Mouse (Mus musculus): ENCODE data around the gene Dnm3. TPM values are rescaled to one million over a fixed set of nuclear protein-coding genes. Genes with fewer than 3 reads are reported as not detected.

The Dnm3 gene
- polyA plus RNA-seq, 1 experiment from 2014 or later = 3.3 TPM

DNA sequence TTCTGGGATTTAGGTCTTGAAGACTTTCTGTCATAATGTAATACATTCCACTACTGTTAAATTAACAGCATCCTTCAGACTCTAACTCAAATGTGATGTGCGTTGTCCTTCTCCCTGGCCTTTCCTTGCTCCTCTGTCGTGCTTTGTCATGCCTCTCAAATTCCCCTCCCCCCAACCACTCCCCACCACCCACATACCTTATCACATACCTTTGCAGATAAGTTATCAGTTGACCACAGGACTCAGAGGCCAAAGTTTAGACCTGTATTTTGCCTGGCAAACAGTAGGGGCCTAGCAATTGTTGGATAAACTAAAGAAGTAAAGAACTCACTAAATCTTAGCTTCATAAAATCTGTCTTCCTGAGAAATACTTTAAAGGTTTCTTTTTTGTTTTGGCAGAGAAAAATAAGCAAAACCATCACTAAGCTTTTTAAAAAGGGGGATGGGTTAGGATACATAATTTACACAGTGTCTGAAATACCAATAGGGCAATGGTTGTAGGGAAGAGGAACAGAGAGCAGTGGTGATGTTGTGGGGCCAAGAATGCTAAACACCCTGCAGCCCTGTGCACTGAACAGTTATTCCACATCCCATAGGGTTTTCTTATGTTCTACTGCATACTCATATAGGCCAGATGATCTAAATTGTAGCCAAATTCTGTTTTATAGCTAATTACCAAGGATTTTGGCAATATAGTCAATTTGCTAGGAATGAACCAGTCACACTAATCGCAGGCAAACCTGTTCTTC is 28.5 kb downstream of the Dnm3 start:
- H3K4me1 ChIP-seq (replicated peaks; ENCODE audit: control insufficient read depth, insufficient read depth, low read length) = no peaks in the 10 kb centered on the region
- H3K36me3 ChIP-seq (ENCODE audit: control insufficient read depth, insufficient read depth, low read length) = no peaks in the 10 kb centered on the region
- ATAC-seq (replicated peaks; ENCODE audit: low FRiP score) (peak; percentile 54), DNase-seq (ENCODE audit: low spot score) (no peak)
- H3K9me3 ChIP-seq (ENCODE audit: control insufficient read depth, low read length) = no peaks in the 10 kb centered on the region
- no peaks in the 10 kb centered on the region for H3K27me3 ChIP-seq (replicated peaks; ENCODE audit: control insufficient read depth, insufficient read depth, low read length)
- H3K27ac ChIP-seq (ENCODE audit: low read depth, low read length) = no peak overlapping the region
- WGBS = 46% methylated on average over 3 of the region's 3 CpGs
- no peak overlapping the region for H3K4me2 ChIP-seq
- H3K9ac ChIP-seq (ENCODE audit: low read depth, low read length) = no peak overlapping the region
- no peak overlapping the region for H3K4me3 ChIP-seq (ENCODE audit: low read depth, low read length)

GRCm38 (mm10) chr1:162444805-162445204 is 33.0 kb downstream of the Dnm3 start:
- ATAC-seq (replicated peaks; ENCODE audit: low FRiP score) (no peak), DNase-seq (ENCODE audit: low spot score) (no peak)
- Histone ChIP-seq H3K27ac (ENCODE audit: low read depth, low read length) (no peak overlapping the region), H3K36me3 (ENCODE audit: control insufficient read depth, insufficient read depth, low read length) (no peaks in the 10 kb centered on the region), H3K4me3 (ENCODE audit: low read depth, low read length) (no peak overlapping the region), H3K9ac (ENCODE audit: low read depth, low read length) (no peak overlapping the region), H3K27me3 (replicated peaks; ENCODE audit: control insufficient read depth, insufficient read depth, low read length) (no peaks in the 10 kb centered on the region), H3K9me3 (ENCODE audit: control insufficient read depth, low read length) (no peaks in the 10 kb centered on the region), H3K4me1 (replicated peaks; ENCODE audit: control insufficient read depth, insufficient read depth, low read length) (no peaks in the 10 kb centered on the region), H3K4me2 (no peak overlapping the region)
- WGBS = 61% methylated on average over 8 of the region's 8 CpGs

DNA sequence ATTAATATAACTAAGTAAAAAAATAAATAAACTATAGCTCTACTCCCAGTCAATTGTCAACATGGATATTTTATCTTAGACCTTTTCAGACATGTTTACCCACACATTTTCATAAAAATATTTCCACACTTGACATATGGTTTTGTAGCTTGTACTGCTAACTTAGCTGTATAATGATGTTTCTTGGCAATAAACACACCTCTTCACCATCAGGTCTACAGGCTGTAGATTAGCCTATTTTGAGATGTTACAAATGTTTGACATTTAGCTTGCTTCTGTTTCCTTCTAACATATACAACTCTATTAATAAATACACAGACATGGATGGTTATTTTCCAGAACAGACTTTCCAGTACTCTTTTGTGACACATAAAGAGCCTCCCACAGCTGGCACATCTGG is 38.3 kb downstream of the Dnm3 start:
- Histone ChIP-seq H3K4me3 (ENCODE audit: low read depth, low read length) (no peak overlapping the region), H3K27me3 (replicated peaks; ENCODE audit: control insufficient read depth, insufficient read depth, low read length) (no peaks in the 10 kb centered on the region), H3K4me2 (no peak overlapping the region), H3K9ac (ENCODE audit: low read depth, low read length) (no peak overlapping the region), H3K27ac (ENCODE audit: low read depth, low read length) (no peak overlapping the region), H3K9me3 (ENCODE audit: control insufficient read depth, low read length) (no peaks in the 10 kb centered on the region), H3K36me3 (ENCODE audit: control insufficient read depth, insufficient read depth, low read length) (no peaks in the 10 kb centered on the region), H3K4me1 (replicated peaks; ENCODE audit: control insufficient read depth, insufficient read depth, low read length) (no peaks in the 10 kb centered on the region)
- DNase-seq (ENCODE audit: low spot score) = no peak
- no peak for ATAC-seq (replicated peaks; ENCODE audit: low FRiP score)

DNA sequence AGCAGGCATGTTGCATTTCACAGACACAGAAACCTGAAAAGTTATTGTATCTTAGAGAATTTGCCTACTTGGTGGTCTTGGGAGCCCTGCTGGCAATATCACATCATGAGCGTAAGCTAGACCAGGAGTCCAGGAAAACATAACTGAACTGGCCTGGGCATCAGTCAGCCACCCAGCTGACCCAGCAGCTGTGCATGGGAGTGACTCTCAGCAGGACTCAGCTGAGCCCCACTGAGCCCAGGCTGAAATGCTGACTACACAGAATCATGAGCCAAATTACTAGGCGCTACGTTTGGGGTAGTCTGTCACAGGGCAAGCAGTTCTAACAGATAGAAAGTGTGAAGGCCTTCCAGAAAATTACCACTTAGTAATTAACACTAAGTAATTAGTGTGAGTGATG is 41.2 kb downstream of the Dnm3 start:
- no peaks in the 10 kb centered on the region for H3K4me1 ChIP-seq (replicated peaks; ENCODE audit: control insufficient read depth, insufficient read depth, low read length)
- no peaks in the 10 kb centered on the region for H3K36me3 ChIP-seq (ENCODE audit: control insufficient read depth, insufficient read depth, low read length)
- WGBS = 85% methylated on average over 3 of the region's 3 CpGs
- H3K9me3 ChIP-seq (ENCODE audit: control insufficient read depth, low read length) = no peaks in the 10 kb centered on the region
- no peak overlapping the region for H3K4me3 ChIP-seq (ENCODE audit: low read depth, low read length)
- no peak overlapping the region for H3K27ac ChIP-seq (ENCODE audit: low read depth, low read length)
- ATAC-seq (replicated peaks; ENCODE audit: low FRiP score) (no peak), DNase-seq (ENCODE audit: low spot score) (no peak)
- H3K27me3 ChIP-seq (replicated peaks; ENCODE audit: control insufficient read depth, insufficient read depth, low read length) = no peaks in the 10 kb centered on the region
- no peak overlapping the region for H3K4me2 ChIP-seq
- no peak overlapping the region for H3K9ac ChIP-seq (ENCODE audit: low read depth, low read length)

GRCm38 (mm10) chr1:162428904-162429303 is 48.9 kb downstream of the Dnm3 start:
- WGBS = 37% methylated on average over 2 of the region's 2 CpGs
- no peak for DNase-seq (ENCODE audit: low spot score)
- Histone ChIP-seq H3K27ac (ENCODE audit: low read depth, low read length) (no peak overlapping the region), H3K9me3 (ENCODE audit: control insufficient read depth, low read length) (no peaks in the 10 kb centered on the region), H3K4me1 (replicated peaks; ENCODE audit: control insufficient read depth, insufficient read depth, low read length) (no peaks in the 10 kb centered on the region), H3K4me3 (ENCODE audit: low read depth, low read length) (no peak overlapping the region), H3K4me2 (no peak overlapping the region), H3K27me3 (replicated peaks; ENCODE audit: control insufficient read depth, insufficient read depth, low read length) (no peaks in the 10 kb centered on the region), H3K36me3 (ENCODE audit: control insufficient read depth, insufficient read depth, low read length) (no peaks in the 10 kb centered on the region), H3K9ac (ENCODE audit: low read depth, low read length) (no peak overlapping the region)
- ATAC-seq (replicated peaks; ENCODE audit: low FRiP score) = no peak

DNA sequence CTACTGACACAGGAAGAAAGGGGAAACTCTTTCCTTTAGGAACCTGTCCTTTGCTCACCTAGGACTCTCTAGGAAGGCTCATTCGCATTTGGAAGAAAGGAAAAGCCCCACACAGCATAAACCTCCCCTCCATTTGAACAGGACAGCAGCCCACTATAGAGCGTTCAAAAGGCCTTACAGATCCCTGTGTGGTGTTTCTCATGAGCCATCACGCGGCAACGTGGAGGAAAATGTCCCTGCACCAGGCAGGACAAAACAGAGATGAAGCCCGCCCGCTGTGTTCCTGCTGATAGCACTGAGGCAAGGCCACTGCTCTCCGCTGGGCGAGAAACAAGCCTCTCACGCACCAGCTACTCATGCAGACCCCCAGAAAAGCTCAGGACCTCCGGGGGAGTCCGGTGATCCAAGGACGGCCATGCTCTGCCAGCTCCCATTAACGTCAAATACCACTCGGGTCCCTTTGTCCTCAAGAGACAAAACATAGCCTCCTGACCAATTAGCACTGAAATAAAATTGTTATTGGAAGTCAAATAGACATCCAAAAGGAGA is 51.8 kb downstream of the Dnm3 start:
- Histone ChIP-seq H3K4me2 (no peak overlapping the region), H3K9me3 (ENCODE audit: control insufficient read depth, low read length) (no peaks in the 10 kb centered on the region), H3K4me3 (ENCODE audit: low read depth, low read length) (no peak overlapping the region), H3K9ac (ENCODE audit: low read depth, low read length) (no peak overlapping the region), H3K27ac (ENCODE audit: low read depth, low read length) (no peak overlapping the region), H3K36me3 (ENCODE audit: control insufficient read depth, insufficient read depth, low read length) (no peaks in the 10 kb centered on the region), H3K4me1 (replicated peaks; ENCODE audit: control insufficient read depth, insufficient read depth, low read length) (no peaks in the 10 kb centered on the region), H3K27me3 (replicated peaks; ENCODE audit: control insufficient read depth, insufficient read depth, low read length) (no peaks in the 10 kb centered on the region)
- ATAC-seq (replicated peaks; ENCODE audit: low FRiP score) (no peak), DNase-seq (ENCODE audit: low spot score) (no peak)
- 73% methylated on average over 15 of the region's 15 CpGs for WGBS

DNA sequence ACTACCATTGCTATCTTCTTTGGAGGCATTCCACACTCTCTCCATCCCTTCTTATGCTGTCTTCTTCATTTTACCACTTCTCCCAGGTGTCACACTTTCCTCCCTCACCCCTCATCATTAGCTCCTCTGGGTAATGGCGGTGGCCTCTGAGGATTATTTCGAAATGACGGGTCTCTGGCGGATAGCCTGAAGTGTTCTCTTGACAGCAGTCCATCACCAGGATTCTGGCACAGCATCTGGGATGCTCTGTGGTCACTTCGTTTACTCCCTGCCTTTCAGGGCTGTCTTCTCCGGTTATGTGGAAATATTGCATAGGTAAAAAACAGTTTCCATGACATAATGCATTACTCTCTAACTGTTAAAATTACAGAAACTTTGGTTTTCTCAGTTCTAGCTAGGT is 55.0 kb downstream of the Dnm3 start:
- Histone ChIP-seq H3K4me3 (ENCODE audit: low read depth, low read length) (no peak overlapping the region), H3K36me3 (ENCODE audit: control insufficient read depth, insufficient read depth, low read length) (no peaks in the 10 kb centered on the region), H3K9ac (ENCODE audit: low read depth, low read length) (no peak overlapping the region), H3K4me2 (no peak overlapping the region), H3K4me1 (replicated peaks; ENCODE audit: control insufficient read depth, insufficient read depth, low read length) (no peaks in the 10 kb centered on the region), H3K27me3 (replicated peaks; ENCODE audit: control insufficient read depth, insufficient read depth, low read length) (no peaks in the 10 kb centered on the region), H3K9me3 (ENCODE audit: control insufficient read depth, low read length) (no peaks in the 10 kb centered on the region), H3K27ac (ENCODE audit: low read depth, low read length) (no peak overlapping the region)
- WGBS = 77% methylated on average over 6 of the region's 6 CpGs
- ATAC-seq (replicated peaks; ENCODE audit: low FRiP score) (no peak), DNase-seq (ENCODE audit: low spot score) (no peak)

GRCm38 (mm10) chr1:162413791-162414190 is 64.0 kb downstream of the Dnm3 start:
- Histone ChIP-seq H3K36me3 (ENCODE audit: control insufficient read depth, insufficient read depth, low read length) (no peaks in the 10 kb centered on the region), H3K27ac (ENCODE audit: low read depth, low read length) (no peak overlapping the region), H3K9ac (ENCODE audit: low read depth, low read length) (no peak overlapping the region), H3K9me3 (ENCODE audit: control insufficient read depth, low read length) (no peaks in the 10 kb centered on the region), H3K27me3 (replicated peaks; ENCODE audit: control insufficient read depth, insufficient read depth, low read length) (no peaks in the 10 kb centered on the region), H3K4me2 (no peak overlapping the region), H3K4me3 (ENCODE audit: low read depth, low read length) (no peak overlapping the region), H3K4me1 (replicated peaks; ENCODE audit: control insufficient read depth, insufficient read depth, low read length) (no peaks in the 10 kb centered on the region)
- ATAC-seq (replicated peaks; ENCODE audit: low FRiP score) = no peak
- 16% methylated on average over 1 of the region's 1 CpGs for WGBS
- DNase-seq (ENCODE audit: low spot score) = no peak

- Histone ChIP-seq H3K27me3 (replicated peaks; ENCODE audit: control insufficient read depth, insufficient read depth, low read length) (no peaks in the 10 kb centered on the region), H3K27ac (ENCODE audit: low read depth, low read length) (no peak overlapping the region), H3K9ac (ENCODE audit: low read depth, low read length) (no peak overlapping the region), H3K4me3 (ENCODE audit: low read depth, low read length) (no peak overlapping the region), H3K4me1 (replicated peaks; ENCODE audit: control insufficient read depth, insufficient read depth, low read length) (no peaks in the 10 kb centered on the region), H3K36me3 (ENCODE audit: control insufficient read depth, insufficient read depth, low read length) (no peaks in the 10 kb centered on the region), H3K9me3 (ENCODE audit: control insufficient read depth, low read length) (no peaks in the 10 kb centered on the region), H3K4me2 (no peak overlapping the region)
- ATAC-seq (replicated peaks; ENCODE audit: low FRiP score) (no peak), DNase-seq (ENCODE audit: low spot score) (no peak)
- 79% methylated on average over 7 of the region's 7 CpGs for WGBS
These were observed 64.9 kb downstream of the Dnm3 start for GRCm38 (mm10) chr1:162412787-162413429.

All from liver, embryonic 11.5 days (tissue).